In the genomic region with DNA sequence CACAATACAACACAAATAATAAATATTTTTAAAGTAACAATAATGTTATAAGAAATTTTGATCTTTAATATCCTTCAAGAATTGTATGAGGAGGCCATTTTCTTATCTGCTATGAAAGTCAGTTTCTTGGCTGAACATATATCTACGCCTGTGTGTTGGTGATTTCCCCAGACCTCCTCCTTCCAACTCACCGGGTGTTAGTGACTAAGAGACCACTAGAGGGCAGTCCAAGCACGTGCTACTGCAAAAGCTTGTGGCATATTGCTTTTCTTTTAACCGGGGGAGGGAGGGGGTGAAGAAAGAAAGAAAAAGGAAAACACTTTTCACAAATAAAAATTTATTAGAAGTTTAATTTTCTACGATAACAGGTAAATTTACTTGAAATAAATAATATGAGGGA, we compare ENCODE assay signal across 8 mouse cellular contexts.
DNase-seq lines count a peak whose midpoint lies in the region; ATAC-seq lines count a peak whose summit lies in the region.

No protein-coding gene starts in this region.

- no peak overlapping the region for H3K27ac ChIP-seq in liver, embryonic 12.5 days
- H3K27ac ChIP-seq in forebrain, embryonic 11.5 days (ENCODE audit: low read depth, low read length) = no peak overlapping the region
- H3K27ac ChIP-seq in hindbrain, embryonic 11.5 days (ENCODE audit: low read depth, low read length) = no peak overlapping the region

- no peaks in the 10 kb centered on the region for H3K27me3 ChIP-seq in liver, embryonic 12.5 days (replicated peaks)
- no peaks in the 10 kb centered on the region for H3K27me3 ChIP-seq in forebrain, embryonic 11.5 days (ENCODE audit: control insufficient read depth, insufficient read depth, low read length)
- H3K27me3 ChIP-seq in hindbrain, embryonic 11.5 days (ENCODE audit: control insufficient read depth, insufficient read depth, low read length) = no peaks in the 10 kb centered on the region

- no peaks in the 10 kb centered on the region for H3K36me3 ChIP-seq in liver, embryonic 12.5 days
- H3K36me3 ChIP-seq in forebrain, embryonic 11.5 days (ENCODE audit: control insufficient read depth, insufficient read depth, low read length) = no peaks in the 10 kb centered on the region
- no peaks in the 10 kb centered on the region for H3K36me3 ChIP-seq in hindbrain, embryonic 11.5 days (ENCODE audit: control insufficient read depth, insufficient read depth, low read length)

- no peak overlapping the region for H3K4me3 ChIP-seq in liver, embryonic 12.5 days
- no peak overlapping the region for H3K4me3 ChIP-seq in forebrain, embryonic 11.5 days (ENCODE audit: low read depth, low read length)
- H3K4me3 ChIP-seq in hindbrain, embryonic 11.5 days (ENCODE audit: low read depth, low read length) = no peak overlapping the region

- no peaks in the 10 kb centered on the region for H3K4me1 ChIP-seq in liver, embryonic 12.5 days
- no peaks in the 10 kb centered on the region for H3K4me1 ChIP-seq in forebrain, embryonic 11.5 days (replicated peaks; ENCODE audit: control insufficient read depth, insufficient read depth, low read length)
- H3K4me1 ChIP-seq in hindbrain, embryonic 11.5 days (replicated peaks; ENCODE audit: control insufficient read depth, insufficient read depth, low read length) = no peaks in the 10 kb centered on the region

- 15% methylated on average over 5 of the region's 5 CpGs for WGBS in liver, embryonic 12.5 days (ENCODE audit: insufficient replicate concordance)
- 19% methylated on average over 5 of the region's 5 CpGs for WGBS in forebrain, embryonic 11.5 days
- WGBS in hindbrain, embryonic 11.5 days = 21% methylated on average over 5 of the region's 5 CpGs

- H3K9ac ChIP-seq in liver, embryonic 12.5 days = no peak overlapping the region
- H3K9ac ChIP-seq in forebrain, embryonic 11.5 days (ENCODE audit: low read length) = no peak overlapping the region
- H3K9ac ChIP-seq in hindbrain, embryonic 11.5 days (ENCODE audit: low read depth, low read length) = no peak overlapping the region

- no peak overlapping the region for H3K4me2 ChIP-seq in liver, embryonic 12.5 days
- no peak overlapping the region for H3K4me2 ChIP-seq in forebrain, embryonic 11.5 days (ENCODE audit: low read depth, low read length, severe bottlenecking)
- H3K4me2 ChIP-seq in hindbrain, embryonic 11.5 days (replicated peaks; ENCODE audit: low read depth, low read length) = no peak overlapping the region

- DNase-seq in liver = peak; percentile 41
- peak; percentile 82 for DNase-seq in brain, adult 2 months (ENCODE audit: low read depth, low spot score)
- DNase-seq in forebrain, embryonic 11.5 days (ENCODE audit: low spot score) = peak; percentile 68
- peak; percentile 75 for DNase-seq in hindbrain, embryonic 11.5 days (ENCODE audit: low spot score)
- peak; percentile 17 to 50 for DNase-seq in layer of hippocampus, postnatal 25 days (ENCODE audit: extremely low spot score in 1 of 2, low spot score in 1 of 2)
- peak; percentile 77 for DNase-seq in mesoderm, embryonic 11.5 days (ENCODE audit: low read depth, low spot score)
- DNase-seq in testis, postnatal 10 days (ENCODE audit: low spot score) = peak; percentile 63

- no peaks in the 10 kb centered on the region for H3K9me3 ChIP-seq in liver, embryonic 12.5 days (replicated peaks)
- H3K9me3 ChIP-seq in forebrain, embryonic 11.5 days (ENCODE audit: control insufficient read depth, low read length) = no peaks in the 10 kb centered on the region
- no peaks in the 10 kb centered on the region for H3K9me3 ChIP-seq in hindbrain, embryonic 11.5 days (ENCODE audit: control insufficient read depth, low read length)

- no peak for ATAC-seq in liver, embryonic 12.5 days
- peak; percentile 77; the same call in 1 of the 2 replicates for ATAC-seq in forebrain, embryonic 11.5 days (replicated peaks; ENCODE audit: low FRiP score)
- ATAC-seq in hindbrain, embryonic 11.5 days (ENCODE audit: low FRiP score) = peak; percentile 69; the same call in 1 of the 2 replicates
